Mouse (Mus musculus) heart, embryonic 11.5 days (tissue): ENCODE data around the gene Naa35. TPM values are rescaled to one million over a fixed set of nuclear protein-coding genes. Genes with fewer than 3 reads are reported as not detected.

ENCODE experiments used
- ATAC-seq: fragments of 200-750 bp; cut with Nextera tagmentation; replicated peaks from 2 replicates; pipeline ENCODE4 v1.8.0; 2017; ENCODE audit warnings: moderate library complexity; ENCODE audit not compliant: insufficient number of reproducible peaks, low FRiP score, low TSS enrichment
- H3K27ac ChIP-seq: fragments of 300-500 bp; sonication (generic); 2 replicates; pipeline ENCODE4 v1.5.1; 2014; ENCODE audit warnings: mild to moderate bottlenecking, low read depth, low read length
- H3K27me3 ChIP-seq: fragments of 300-500 bp; sonication (generic); 2 replicates; pipeline ENCODE4 v1.6.1; 2014; ENCODE audit warnings: mild to moderate bottlenecking, low read length, mixed read lengths; ENCODE audit not compliant: control insufficient read depth, insufficient read depth
- H3K36me3 ChIP-seq: fragments of 300-500 bp; sonication (generic); 2 replicates; pipeline ENCODE4 v1.6.1; 2014; ENCODE audit warnings: mild to moderate bottlenecking, low read length, moderate library complexity, mixed read lengths; ENCODE audit not compliant: control insufficient read depth, insufficient read depth
- H3K4me1 ChIP-seq: fragments of 300-500 bp; sonication (generic); 2 replicates; pipeline ENCODE4 v1.6.1; 2014; ENCODE audit warnings: low read length; ENCODE audit not compliant: control insufficient read depth, insufficient read depth
- H3K4me2 ChIP-seq: fragments of 300-500 bp; sonication (generic); 2 replicates; pipeline ENCODE4 v1.6.1; 2014; ENCODE audit warnings: mild to moderate bottlenecking, moderate library complexity
- H3K4me3 ChIP-seq: fragments of 300-500 bp; sonication (generic); 2 replicates; pipeline ENCODE4 v1.5.1; 2014; ENCODE audit warnings: low read depth, low read length
- H3K9ac ChIP-seq: fragments of 300-500 bp; sonication (generic); 2 replicates; pipeline ENCODE4 v1.6.1; 2014; ENCODE audit warnings: mild to moderate bottlenecking, low read depth, low read length, moderate library complexity
- H3K9me3 ChIP-seq: fragments of 300-500 bp; sonication (generic); replicated peaks from 2 replicates; pipeline ENCODE4 v1.6.1; 2016; ENCODE audit warnings: low read length; ENCODE audit not compliant: control insufficient read depth
- WGBS: fragments of 180-500 bp; shearing (Covaris S2); extraction: QIAGEN DNeasy Blood & Tissue Kit; methylation state at CpG from one replicate; pipeline ENCODE4 v1.1.7; 2014; ENCODE audit not compliant: insufficient replicate concordance; 5-methylcytosine and 5-hydroxymethylcytosine counted together
- polyA plus RNA-seq: library from polyadenylated mRNA; unstranded; fragments of >200 nt; fragmentation: Nextera tagmentation; extraction: Ambion mirVana; gene quantifications from 2 replicates; pipeline ENCODE4 v1.2.1, GENCODE M21; 2014

Naa35 gene
- polyA plus RNA-seq, 1 experiment from 2014 or later: 67.0 TPM

DNA sequence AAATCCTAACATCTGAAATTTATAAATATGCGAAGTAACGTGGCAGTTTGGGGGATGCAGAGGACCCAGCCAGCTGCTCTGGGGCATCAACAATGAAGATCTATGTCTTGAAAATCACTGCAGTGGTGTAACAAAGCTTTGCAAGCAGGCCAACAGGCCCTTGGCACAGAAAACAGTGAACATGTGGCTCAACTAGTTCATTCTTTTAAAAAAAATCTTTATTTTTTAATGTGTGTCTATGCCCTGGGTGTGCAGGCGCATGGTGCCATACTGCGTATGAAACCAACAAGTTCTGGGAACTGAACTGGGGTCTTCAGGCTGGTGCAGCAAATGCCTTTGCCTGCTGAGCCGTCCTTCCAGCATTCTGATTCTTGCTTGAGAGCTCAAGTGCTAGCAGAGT, 32.8 kb upstream of the Naa35 start:
- Histone ChIP-seq H3K27ac (no peak overlapping the region), H3K36me3 (no peaks in the 10 kb centered on the region), H3K4me2 (no peak overlapping the region), H3K4me3 (no peak overlapping the region), H3K9me3 (no peaks in the 10 kb centered on the region), H3K9ac (no peak overlapping the region), H3K27me3 (peaks cover 3% of the 10 kb centered on the region; the same call in 1 of the 2 replicates), H3K4me1 (peaks cover 8% of the 10 kb centered on the region)
- WGBS: 82% methylated on average over 5 of the region's 5 CpGs
- no peak for ATAC-seq

GRCm38 (mm10) chr13:59552751-59553150, 32.3 kb upstream of the Naa35 start:
- Histone ChIP-seq H3K4me1 (peaks cover 5% of the 10 kb centered on the region), H3K36me3 (no peaks in the 10 kb centered on the region), H3K4me3 (no peak overlapping the region), H3K4me2 (no peak overlapping the region), H3K9ac (no peak overlapping the region), H3K27ac (no peak overlapping the region), H3K27me3 (peaks cover 3% of the 10 kb centered on the region; the same call in 1 of the 2 replicates), H3K9me3 (no peaks in the 10 kb centered on the region)
- 76% methylated on average over 2 of the region's 2 CpGs for WGBS
- no peak for ATAC-seq

DNA sequence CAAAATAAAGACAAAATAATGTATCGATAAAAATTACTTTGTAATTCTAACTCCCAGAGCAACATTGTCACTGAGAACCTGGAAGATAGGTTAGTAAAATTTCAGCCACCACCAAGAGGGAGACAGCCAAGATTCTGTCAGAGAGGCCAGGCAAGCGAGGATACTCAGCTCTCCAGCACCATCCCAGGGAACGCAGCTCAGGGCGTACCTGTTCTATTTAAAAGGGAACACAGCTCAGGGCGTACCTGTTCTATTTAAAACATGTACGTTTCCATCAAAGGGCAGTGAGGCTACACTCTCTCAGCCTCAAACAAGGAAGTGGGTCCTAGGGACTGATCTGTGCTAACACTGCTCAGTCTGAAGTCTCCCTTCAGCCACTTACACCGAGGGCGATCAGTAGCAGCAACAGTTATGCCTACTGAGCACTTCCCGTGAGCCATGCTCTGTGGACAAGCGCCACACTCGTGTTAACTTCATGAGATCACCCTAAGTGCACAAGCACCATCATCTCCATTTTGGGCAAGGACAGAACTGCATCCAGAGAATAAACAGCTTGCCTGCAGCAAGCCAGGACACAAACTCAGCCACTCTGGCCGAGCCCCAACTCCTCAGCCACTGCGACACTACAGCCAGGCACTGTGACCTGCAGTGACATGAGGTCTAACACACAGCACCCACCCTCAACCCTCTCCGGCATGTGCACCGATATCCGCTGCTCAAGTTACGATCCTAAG, 30.1 kb upstream of the Naa35 start:
- 69% methylated on average over 17 of the region's 17 CpGs for WGBS
- Histone ChIP-seq H3K4me1 (no peaks in the 10 kb centered on the region; the same call in 1 of the 2 replicates), H3K9me3 (no peaks in the 10 kb centered on the region), H3K36me3 (no peaks in the 10 kb centered on the region), H3K27ac (no peak overlapping the region), H3K9ac (no peak overlapping the region), H3K27me3 (peaks cover 3% of the 10 kb centered on the region; the same call in 1 of the 2 replicates), H3K4me2 (peak overlapping the region; percentile 35; the same call in 1 of the 2 replicates), H3K4me3 (no peak overlapping the region)
- no peak for ATAC-seq

DNA sequence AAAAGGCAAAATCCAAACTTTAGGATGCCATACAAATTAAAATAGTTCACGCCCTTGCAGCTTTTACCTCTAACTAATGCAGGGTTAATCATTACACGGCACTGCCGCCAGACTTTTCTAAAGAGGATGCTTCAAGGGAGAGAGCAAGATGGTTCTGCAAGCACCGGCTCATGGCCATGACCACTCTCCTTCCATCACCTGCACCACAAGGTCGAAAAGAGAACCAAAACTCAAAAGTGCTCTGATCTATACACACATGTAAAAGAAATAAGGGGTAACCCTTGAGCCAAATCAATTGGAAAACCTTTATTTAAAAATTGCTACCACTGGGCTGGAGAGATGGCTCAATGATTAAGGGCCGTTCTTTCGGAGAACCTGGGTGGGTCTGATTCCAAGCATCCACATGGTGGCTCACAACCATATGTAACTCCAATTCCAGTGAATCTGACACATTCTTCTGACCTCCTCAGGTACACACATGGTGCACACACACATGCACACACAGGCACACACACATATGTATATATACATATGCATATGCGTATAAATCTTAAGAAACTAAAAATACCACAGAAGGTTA, 29.4 kb upstream of the Naa35 start:
- 69% methylated on average over 8 of the region's 8 CpGs for whole genome bisulfite sequencing
- no peak overlapping the region for H3K27ac ChIP-seq
- no peak for ATAC-seq
- no peak overlapping the region for H3K4me3 ChIP-seq
- no peaks in the 10 kb centered on the region for H3K4me1 ChIP-seq
- peaks cover 3% of the 10 kb centered on the region; the same call in 1 of the 2 replicates for H3K27me3 ChIP-seq
- no peaks in the 10 kb centered on the region for H3K9me3 ChIP-seq
- no peak overlapping the region for H3K4me2 ChIP-seq
- no peak overlapping the region for H3K9ac ChIP-seq
- H3K36me3 ChIP-seq: no peaks in the 10 kb centered on the region

DNA sequence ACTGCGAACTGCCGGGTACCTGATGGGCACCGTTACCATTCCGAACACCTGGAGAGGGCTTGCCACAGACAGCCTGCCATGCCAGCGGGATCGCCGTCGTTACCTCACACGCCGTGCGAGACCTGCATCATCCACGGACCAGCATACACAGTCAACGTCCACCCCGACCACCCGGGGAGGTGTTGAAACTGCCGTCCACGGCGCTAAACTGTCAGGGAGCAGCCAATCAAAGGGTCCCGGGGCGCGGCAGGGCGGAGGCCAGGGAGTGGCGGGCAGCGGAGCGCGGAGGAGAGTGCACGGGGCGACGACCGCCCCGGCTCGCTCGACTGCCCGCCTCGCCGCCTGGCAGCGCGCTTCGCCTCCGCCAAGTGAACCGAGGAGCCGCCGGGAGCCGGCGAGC, 28.4 kb upstream of the Naa35 start:
- Histone ChIP-seq H3K4me2 (peak overlapping the region; percentile 90), H3K4me3 (peak overlapping the region; percentile 87), H3K27ac (peak overlapping the region; percentile 73), H3K9me3 (no peaks in the 10 kb centered on the region), H3K36me3 (no peaks in the 10 kb centered on the region), H3K27me3 (peaks cover 3% of the 10 kb centered on the region; the same call in 1 of the 2 replicates), H3K9ac (peak overlapping the region; percentile 84), H3K4me1 (no peaks in the 10 kb centered on the region)
- WGBS: under 1% methylated on average over 41 of the region's 45 CpGs
- ATAC-seq: peak; percentile 87

- H3K9me3 ChIP-seq: no peaks in the 10 kb centered on the region
- peak overlapping the region; percentile 73 for H3K27ac ChIP-seq
- H3K9ac ChIP-seq: peak overlapping the region; percentile 84
- H3K4me1 ChIP-seq: no peaks in the 10 kb centered on the region
- peak overlapping the region; percentile 90 for H3K4me2 ChIP-seq
- H3K27me3 ChIP-seq: peaks cover 3% of the 10 kb centered on the region; the same call in 1 of the 2 replicates
- H3K4me3 ChIP-seq: peak overlapping the region; percentile 87
- WGBS: under 1% methylated on average over 34 of the region's 73 CpGs
- peak; percentile 93 for ATAC-seq
- no peaks in the 10 kb centered on the region for H3K36me3 ChIP-seq
Observed at GRCm38 (mm10) chr13:59557185-59557985, 27.7 kb upstream of the Naa35 start.

DNA sequence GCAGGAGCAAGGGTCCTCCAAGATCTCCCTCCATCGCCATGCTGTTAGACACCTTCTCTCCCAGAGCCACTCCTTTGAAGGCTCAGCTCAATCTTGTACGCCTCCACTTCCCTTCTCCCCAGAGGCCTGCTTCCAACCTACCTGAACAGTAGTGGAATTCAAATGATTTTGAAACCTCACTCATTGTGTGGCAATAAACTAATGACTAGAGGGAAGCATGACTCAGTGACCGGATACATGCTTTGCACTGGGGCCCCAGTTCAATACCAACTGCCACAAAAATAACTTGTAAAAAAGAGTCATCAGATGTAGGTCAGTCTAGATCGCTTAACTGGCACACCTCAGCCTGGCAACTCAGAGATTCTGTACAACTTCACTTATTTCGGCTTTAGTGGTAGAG, 26.3 kb upstream of the Naa35 start:
- no peak overlapping the region for H3K27ac ChIP-seq
- ATAC-seq: no peak
- H3K4me2 ChIP-seq: no peak overlapping the region
- no peak overlapping the region for H3K9ac ChIP-seq
- 85% methylated on average over 5 of the region's 5 CpGs for WGBS
- H3K4me3 ChIP-seq: no peak overlapping the region
- no peaks in the 10 kb centered on the region for H3K36me3 ChIP-seq
- no peaks in the 10 kb centered on the region for H3K4me1 ChIP-seq
- H3K27me3 ChIP-seq: peaks cover 3% of the 10 kb centered on the region; the same call in 1 of the 2 replicates
- H3K9me3 ChIP-seq: no peaks in the 10 kb centered on the region

DNA sequence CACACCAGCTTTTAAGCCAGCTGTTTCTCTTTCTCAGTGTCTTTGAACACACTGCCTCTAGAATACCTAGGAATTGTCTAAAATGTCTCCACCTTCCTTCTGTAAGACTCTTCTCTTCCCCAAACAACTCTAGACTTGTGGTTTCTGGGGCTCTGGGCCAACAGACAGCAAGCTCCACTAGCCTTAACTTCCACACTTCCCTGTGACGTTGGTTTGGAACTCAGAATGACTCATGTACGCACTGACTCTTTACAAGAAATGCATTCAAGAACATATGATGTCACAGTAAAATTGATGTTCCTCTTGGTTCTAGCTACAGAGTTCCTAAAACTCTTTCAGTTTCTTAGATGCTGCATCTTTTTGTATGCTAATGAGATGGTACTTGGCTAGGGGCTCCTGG, 22.6 kb upstream of the Naa35 start:
- no peaks in the 10 kb centered on the region for H3K36me3 ChIP-seq
- no peak for ATAC-seq
- no peaks in the 10 kb centered on the region for H3K27me3 ChIP-seq
- 79% methylated on average over 2 of the region's 2 CpGs for WGBS
- no peaks in the 10 kb centered on the region for H3K4me1 ChIP-seq
- no peaks in the 10 kb centered on the region for H3K9me3 ChIP-seq
- H3K27ac ChIP-seq: no peak overlapping the region
- no peak overlapping the region for H3K4me3 ChIP-seq
- H3K4me2 ChIP-seq: no peak overlapping the region
- H3K9ac ChIP-seq: no peak overlapping the region
